Mouse (Mus musculus): ENCODE results near the gene Psors1c2. TPM values are rescaled to one million over a fixed set of nuclear protein-coding genes. Genes with fewer than 3 reads are reported as not detected.

The Psors1c2 gene
- polyA plus RNA-seq, 2 experiments: 0.39 to 1.0 TPM

DNA sequence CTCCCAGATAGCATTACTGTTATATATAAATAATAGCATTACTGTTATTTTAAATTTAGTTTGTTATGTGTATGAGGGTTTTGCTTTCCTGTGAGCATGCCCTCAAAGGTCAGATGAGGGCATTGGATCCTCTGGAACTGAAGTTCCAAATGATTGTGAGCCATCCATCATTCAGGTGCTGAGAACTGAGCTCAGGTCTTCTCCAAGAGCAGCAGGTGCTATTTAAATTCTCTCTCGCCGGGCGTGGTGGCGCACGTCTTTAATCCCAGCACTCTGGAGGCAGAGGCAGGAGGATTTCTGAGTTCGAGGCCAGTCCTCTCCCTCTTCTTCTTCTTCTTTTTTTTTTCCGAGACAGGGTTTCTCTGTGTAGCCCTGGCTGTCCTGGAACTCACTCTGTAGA, 35.9 kb upstream of the Psors1c2 start:
- no peak overlapping the region for H3K9ac ChIP-seq (ENCODE audit: low read depth, low read length, severe bottlenecking)
- no peak overlapping the region for H3K4me3 ChIP-seq (replicated peaks; ENCODE audit: low read length)
- WGBS: 97% methylated on average over 7 of the region's 7 CpGs
- peaks cover 3% of the 10 kb centered on the region; the same call in 1 of the 2 replicates for H3K4me1 ChIP-seq (ENCODE audit: control insufficient read depth, insufficient read depth, low read length)
- DNase-seq (ENCODE audit: low spot score): no peak
- ATAC-seq (ENCODE audit: low FRiP score, low read depth): no peak
- no peak overlapping the region for H3K27ac ChIP-seq (replicated peaks; ENCODE audit: low read depth, low read length)
- H3K27me3 ChIP-seq (ENCODE audit: control insufficient read depth, insufficient read depth, low read length): no peaks in the 10 kb centered on the region
- H3K9me3 ChIP-seq (ENCODE audit: control insufficient read depth, low read length): no peaks in the 10 kb centered on the region
- TF ChIP-seq POLR2A (IDR thresholded peaks at IDR 0.05; ENCODE audit: borderline replicate concordance, extremely low read depth, insufficient read depth, insufficient read length): no peak
- H3K4me2 ChIP-seq (replicated peaks; ENCODE audit: low read depth, low read length, severe bottlenecking): no peak overlapping the region
- no peaks in the 10 kb centered on the region for H3K36me3 ChIP-seq (ENCODE audit: control insufficient read depth, insufficient read depth, low read length)

DNA sequence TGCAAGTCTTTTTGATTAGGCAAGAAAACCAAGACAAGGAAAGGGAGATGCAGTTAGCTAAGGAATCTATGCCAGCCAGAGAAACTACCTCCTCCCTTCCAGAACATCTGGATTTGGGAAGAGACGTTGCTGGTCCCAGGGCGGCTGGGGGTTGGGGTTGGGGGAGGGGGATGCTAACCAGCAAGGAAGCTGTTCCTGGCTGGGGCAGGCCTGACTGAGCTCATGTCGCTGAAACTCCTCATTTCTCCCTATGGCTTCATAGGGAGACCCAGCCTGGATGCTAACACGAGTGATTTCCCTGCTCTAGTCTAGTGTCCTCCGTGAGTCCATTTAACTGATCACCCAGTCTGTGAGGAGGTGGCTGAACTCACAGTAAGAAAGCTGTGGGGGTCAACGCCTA, 30.8 kb upstream of the Psors1c2 start:
- ATAC-seq (ENCODE audit: low FRiP score, low read depth): no peak; the same call in 1 of the 2 replicates
- DNase-seq (ENCODE audit: low spot score): no peak
- no peak overlapping the region for H3K9ac ChIP-seq (ENCODE audit: low read depth, low read length, severe bottlenecking)
- peaks cover 6% of the 10 kb centered on the region; the same call in 1 of the 2 replicates for H3K4me1 ChIP-seq (ENCODE audit: control insufficient read depth, insufficient read depth, low read length)
- no peak overlapping the region for H3K4me3 ChIP-seq (replicated peaks; ENCODE audit: low read length)
- H3K27ac ChIP-seq (replicated peaks; ENCODE audit: low read depth, low read length): no peak overlapping the region
- no peak for TF ChIP-seq POLR2A (IDR thresholded peaks at IDR 0.05; ENCODE audit: borderline replicate concordance, extremely low read depth, insufficient read depth, insufficient read length)
- no peaks in the 10 kb centered on the region for H3K36me3 ChIP-seq (ENCODE audit: control insufficient read depth, insufficient read depth, low read length)
- no peak overlapping the region for H3K4me2 ChIP-seq (replicated peaks; ENCODE audit: low read depth, low read length, severe bottlenecking)
- WGBS: 5% methylated on average over 6 of the region's 6 CpGs
- no peaks in the 10 kb centered on the region for H3K9me3 ChIP-seq (ENCODE audit: control insufficient read depth, low read length)
- H3K27me3 ChIP-seq (ENCODE audit: control insufficient read depth, insufficient read depth, low read length): no peaks in the 10 kb centered on the region

DNA sequence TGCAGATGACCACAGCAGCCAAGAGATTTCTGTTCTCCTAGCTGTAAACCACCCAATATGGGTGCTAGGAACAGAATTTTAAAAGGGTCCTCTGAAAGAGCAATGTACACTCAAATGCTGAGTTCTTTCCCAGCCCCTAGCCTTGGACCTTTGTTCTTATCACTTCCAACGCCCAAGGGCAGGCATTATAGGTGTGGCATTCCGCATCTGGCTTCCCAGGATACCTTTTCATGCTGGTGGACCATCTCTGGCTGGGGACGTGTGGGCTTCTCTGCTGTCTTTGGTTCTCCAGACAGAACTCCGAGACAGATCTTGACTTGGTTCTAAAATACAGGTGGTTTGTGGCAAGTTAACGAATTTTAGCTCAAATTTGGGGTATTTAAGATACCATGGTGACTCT, 30.2 kb upstream of the Psors1c2 start:
- Histone ChIP-seq H3K4me3 (replicated peaks; ENCODE audit: low read length) (no peak overlapping the region), H3K9me3 (ENCODE audit: control insufficient read depth, low read length) (no peaks in the 10 kb centered on the region), H3K4me1 (ENCODE audit: control insufficient read depth, insufficient read depth, low read length) (peaks cover 6% of the 10 kb centered on the region; the same call in 1 of the 2 replicates), H3K36me3 (ENCODE audit: control insufficient read depth, insufficient read depth, low read length) (no peaks in the 10 kb centered on the region), H3K4me2 (replicated peaks; ENCODE audit: low read depth, low read length, severe bottlenecking) (no peak overlapping the region), H3K27ac (replicated peaks; ENCODE audit: low read depth, low read length) (no peak overlapping the region), H3K9ac (ENCODE audit: low read depth, low read length, severe bottlenecking) (no peak overlapping the region), H3K27me3 (ENCODE audit: control insufficient read depth, insufficient read depth, low read length) (no peaks in the 10 kb centered on the region)
- 64% methylated on average over 5 of the region's 5 CpGs for WGBS
- no peak for DNase-seq (ENCODE audit: low spot score)
- TF ChIP-seq POLR2A (IDR thresholded peaks at IDR 0.05; ENCODE audit: borderline replicate concordance, extremely low read depth, insufficient read depth, insufficient read length): no peak
- ATAC-seq (ENCODE audit: low FRiP score, low read depth): no peak

DNA sequence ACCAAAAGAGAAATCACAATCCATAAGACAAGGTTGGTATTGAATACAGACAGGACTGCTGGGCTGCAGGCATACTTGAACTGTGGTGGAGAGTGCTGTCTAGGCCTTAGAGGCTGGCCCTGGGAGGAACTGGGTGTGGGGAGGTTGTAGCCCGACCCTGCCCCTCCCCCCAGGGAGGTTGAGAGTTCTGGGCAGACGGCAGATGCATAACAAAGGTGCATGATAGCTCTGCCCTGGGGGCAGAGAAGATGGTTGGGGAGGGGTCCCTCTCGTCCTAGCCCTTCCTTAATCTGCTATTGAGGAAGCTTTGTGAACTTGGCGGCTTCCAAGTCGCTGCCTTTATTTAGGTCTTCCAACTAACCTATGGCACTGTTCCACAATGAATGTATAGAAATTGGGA, 29.2 kb upstream of the Psors1c2 start:
- no peaks in the 10 kb centered on the region for H3K9me3 ChIP-seq (ENCODE audit: control insufficient read depth, low read length)
- H3K4me2 ChIP-seq (replicated peaks; ENCODE audit: low read depth, low read length, severe bottlenecking): no peak overlapping the region
- H3K9ac ChIP-seq (ENCODE audit: low read depth, low read length, severe bottlenecking): no peak overlapping the region
- H3K27ac ChIP-seq (replicated peaks; ENCODE audit: low read depth, low read length): no peak overlapping the region
- H3K4me3 ChIP-seq (replicated peaks; ENCODE audit: low read length): no peak overlapping the region
- H3K27me3 ChIP-seq (ENCODE audit: control insufficient read depth, insufficient read depth, low read length): no peaks in the 10 kb centered on the region
- no peak for TF ChIP-seq POLR2A (IDR thresholded peaks at IDR 0.05; ENCODE audit: borderline replicate concordance, extremely low read depth, insufficient read depth, insufficient read length)
- 27% methylated on average over 5 of the region's 5 CpGs for WGBS
- H3K36me3 ChIP-seq (ENCODE audit: control insufficient read depth, insufficient read depth, low read length): no peaks in the 10 kb centered on the region
- ATAC-seq (ENCODE audit: low FRiP score, low read depth) (no peak), DNase-seq (ENCODE audit: low spot score) (no peak)
- H3K4me1 ChIP-seq (ENCODE audit: control insufficient read depth, insufficient read depth, low read length): peaks cover 6% of the 10 kb centered on the region; the same call in 1 of the 2 replicates

DNA sequence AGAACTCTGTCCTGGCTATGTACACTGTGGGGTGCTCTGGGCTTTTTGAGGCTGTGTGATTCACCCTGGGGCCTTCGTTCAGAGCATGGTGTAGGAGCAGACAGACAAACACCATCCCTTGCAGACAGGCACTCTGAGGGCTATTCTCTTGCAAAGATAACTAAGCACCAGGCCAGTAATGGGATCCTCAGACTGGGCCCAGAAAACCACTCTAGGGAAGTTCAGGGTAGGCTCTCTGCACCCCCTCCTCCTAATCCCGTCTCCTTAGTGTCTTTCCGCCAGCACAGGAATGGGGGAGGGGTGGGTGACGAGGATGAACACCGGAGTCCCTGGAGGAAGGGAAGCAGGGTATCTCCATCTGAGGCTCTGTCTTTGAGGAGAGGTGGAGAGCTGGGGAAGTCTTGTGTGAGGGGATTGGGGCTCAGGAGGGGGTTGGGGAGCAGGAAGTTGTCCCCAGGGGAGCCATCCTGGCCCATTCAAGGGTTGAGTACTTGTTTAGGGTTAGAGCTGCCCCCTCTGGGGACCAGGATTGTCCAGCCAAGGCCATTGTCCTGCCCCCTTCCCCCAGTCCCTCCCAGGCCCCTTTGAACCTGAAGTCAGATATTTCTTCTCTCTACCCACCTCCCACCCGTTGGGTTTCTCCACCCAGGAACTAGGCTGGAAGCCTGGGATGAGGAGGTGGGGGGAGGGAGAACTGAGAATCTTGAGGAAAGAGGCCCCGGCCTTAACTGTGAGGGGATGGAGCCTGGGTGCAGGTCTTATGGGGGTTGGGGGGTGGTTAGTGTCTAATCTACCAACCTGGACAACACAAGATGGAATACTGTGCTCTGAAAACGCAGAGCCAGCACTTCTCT, 28.1 kb upstream of the Psors1c2 start:
- DNase-seq (ENCODE audit: low spot score) (no peak), ATAC-seq (ENCODE audit: low FRiP score, low read depth) (no peak)
- no peak overlapping the region for H3K4me3 ChIP-seq (replicated peaks; ENCODE audit: low read length)
- WGBS: 42% methylated on average over 8 of the region's 8 CpGs
- no peak overlapping the region for H3K9ac ChIP-seq (ENCODE audit: low read depth, low read length, severe bottlenecking)
- no peaks in the 10 kb centered on the region for H3K9me3 ChIP-seq (ENCODE audit: control insufficient read depth, low read length)
- H3K27ac ChIP-seq (replicated peaks; ENCODE audit: low read depth, low read length): no peak overlapping the region
- no peaks in the 10 kb centered on the region for H3K27me3 ChIP-seq (ENCODE audit: control insufficient read depth, insufficient read depth, low read length)
- TF ChIP-seq POLR2A (IDR thresholded peaks at IDR 0.05; ENCODE audit: borderline replicate concordance, extremely low read depth, insufficient read depth, insufficient read length): no peak
- no peak overlapping the region for H3K4me2 ChIP-seq (replicated peaks; ENCODE audit: low read depth, low read length, severe bottlenecking)
- H3K36me3 ChIP-seq (ENCODE audit: control insufficient read depth, insufficient read depth, low read length): no peaks in the 10 kb centered on the region
- peaks cover 6% of the 10 kb centered on the region; the same call in 1 of the 2 replicates for H3K4me1 ChIP-seq (ENCODE audit: control insufficient read depth, insufficient read depth, low read length)

Data from limb, embryonic 14.5 days (tissue).